Mouse (Mus musculus) forebrain, embryonic 16.5 days (tissue): ENCODE measurements around the gene Gm21969. TPM values are rescaled to one million over a fixed set of nuclear protein-coding genes. Genes with fewer than 3 reads are reported as not detected.

Experiments
- ATAC-seq: fragments of 200-750 bp; cut with Nextera tagmentation; 2 replicates; pipeline ENCODE4 v1.8.0; 2017; ENCODE audit warnings: mild to moderate bottlenecking, moderate library complexity
- H3K27ac ChIP-seq: fragments of 300-500 bp; sonication (generic); 2 replicates; pipeline ENCODE4 v1.5.1; 2014; ENCODE audit warnings: low read length, control low read depth
- H3K27me3 ChIP-seq: fragments of 300-500 bp; sonication (generic); replicated peaks from 2 replicates; pipeline ENCODE4 v1.6.1; 2014; ENCODE audit warnings: low read length; ENCODE audit not compliant: control insufficient read depth, insufficient read depth
- H3K36me3 ChIP-seq: fragments of 300-500 bp; sonication (generic); 2 replicates; pipeline ENCODE4 v1.6.1; 2014; ENCODE audit not compliant: control insufficient read depth, insufficient read depth
- H3K4me1 ChIP-seq: fragments of 300-500 bp; sonication (generic); replicated peaks from 2 replicates; pipeline ENCODE4 v1.6.1; 2014; ENCODE audit warnings: low read length; ENCODE audit not compliant: control insufficient read depth, insufficient read depth
- H3K4me2 ChIP-seq: fragments of 300-500 bp; sonication (generic); 2 replicates; pipeline ENCODE4 v1.6.1; 2014; ENCODE audit warnings: mild to moderate bottlenecking, low read length, control low read depth
- H3K4me3 ChIP-seq: fragments of 300-500 bp; sonication (generic); replicated peaks from 2 replicates; pipeline ENCODE4 v1.5.1; 2014; ENCODE audit warnings: mild to moderate bottlenecking, low read length, control low read depth
- H3K9ac ChIP-seq: fragments of 300-500 bp; sonication (generic); replicated peaks from 2 replicates; pipeline ENCODE4 v1.6.1; 2014; ENCODE audit warnings: low read depth, low read length, control low read depth
- H3K9me3 ChIP-seq: fragments of 300-500 bp; sonication (generic); 2 replicates; pipeline ENCODE4 v1.6.1; 2016; ENCODE audit warnings: low read length; ENCODE audit not compliant: control insufficient read depth
- WGBS: fragments of 180-500 bp; shearing (Covaris S2); extraction: QIAGEN DNeasy Blood & Tissue Kit; methylation state at CpG from one replicate; pipeline ENCODE4 v1.1.7; 2014; 5-methylcytosine and 5-hydroxymethylcytosine counted together
- polyA plus RNA-seq: library from polyadenylated mRNA; unstranded; fragments of >200 nt; fragmentation: Nextera tagmentation; extraction: Ambion mirVana; gene quantifications from 2 replicates; pipeline ENCODE4 v1.2.1, GENCODE M21; 2015

Gene Gm21969
- polyA plus RNA-seq, 1 experiment from 2014 or later: not detected

DNA sequence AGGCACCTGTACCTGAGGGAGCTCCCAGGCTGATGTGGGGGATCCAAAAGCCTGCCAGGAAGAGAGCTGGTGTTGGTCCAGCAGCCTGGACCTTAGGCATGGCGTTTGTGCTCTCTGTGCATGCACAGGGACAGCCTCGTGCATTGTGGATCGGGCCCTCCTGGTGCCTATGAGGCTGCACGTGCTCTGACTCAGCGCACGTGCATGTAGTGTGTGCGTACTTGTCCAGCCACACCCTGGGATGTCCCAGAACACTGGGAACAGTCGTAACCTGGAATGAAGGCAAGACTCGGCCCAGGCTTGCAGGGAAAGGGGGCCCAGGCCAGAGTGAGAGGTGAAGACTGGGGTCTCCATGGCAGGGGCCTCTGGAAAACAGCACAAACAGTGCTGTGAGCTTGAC lies 34.9 kb downstream of the Gm21969 start:
- H3K27ac ChIP-seq: no peak overlapping the region
- H3K27me3 ChIP-seq: peaks cover 6% of the 10 kb centered on the region; the same call in 1 of the 2 replicates
- 0 out of 2 replicates have a peak, but pooled peaks cover 2% of the 10 kb centered on the region for H3K36me3 ChIP-seq
- H3K4me2 ChIP-seq: no peak overlapping the region
- H3K4me3 ChIP-seq: no peak overlapping the region
- whole genome bisulfite sequencing: 89% methylated on average over 9 of the region's 9 CpGs
- H3K9ac ChIP-seq: no peak overlapping the region
- H3K9me3 ChIP-seq: no peaks in the 10 kb centered on the region
- H3K4me1 ChIP-seq: peaks cover 7% of the 10 kb centered on the region; the same call in 1 of the 2 replicates
- no peak for ATAC-seq

DNA sequence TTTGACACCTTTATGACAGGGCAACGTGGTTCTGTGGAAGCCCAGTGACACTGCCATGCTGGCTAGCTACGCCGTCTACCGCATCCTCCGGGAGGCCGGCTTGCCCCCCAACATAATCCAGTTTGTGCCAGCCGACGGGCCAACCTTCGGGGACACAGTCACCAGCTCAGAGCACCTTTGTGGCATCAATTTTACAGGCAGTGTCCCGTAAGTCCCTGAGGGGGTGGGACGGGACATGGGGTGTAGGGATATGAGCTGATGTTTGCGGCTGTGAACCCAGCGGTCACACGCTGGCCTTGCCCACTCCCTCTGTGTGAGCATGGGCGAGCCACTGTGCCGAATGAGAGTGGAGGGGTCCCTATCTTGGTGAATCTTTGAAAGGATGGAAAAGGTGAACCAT lies 35.4 kb downstream of the Gm21969 start:
- Histone ChIP-seq H3K4me1 (peaks cover 7% of the 10 kb centered on the region; the same call in 1 of the 2 replicates), H3K27me3 (peaks cover 8% of the 10 kb centered on the region; the same call in 1 of the 2 replicates), H3K27ac (no peak overlapping the region), H3K9ac (no peak overlapping the region), H3K4me3 (no peak overlapping the region), H3K4me2 (no peak overlapping the region), H3K36me3 (0 out of 2 replicates have a peak, but pooled peaks cover 2% of the 10 kb centered on the region), H3K9me3 (no peaks in the 10 kb centered on the region)
- WGBS: 95% methylated on average over 16 of the region's 16 CpGs
- no peak for ATAC-seq

DNA sequence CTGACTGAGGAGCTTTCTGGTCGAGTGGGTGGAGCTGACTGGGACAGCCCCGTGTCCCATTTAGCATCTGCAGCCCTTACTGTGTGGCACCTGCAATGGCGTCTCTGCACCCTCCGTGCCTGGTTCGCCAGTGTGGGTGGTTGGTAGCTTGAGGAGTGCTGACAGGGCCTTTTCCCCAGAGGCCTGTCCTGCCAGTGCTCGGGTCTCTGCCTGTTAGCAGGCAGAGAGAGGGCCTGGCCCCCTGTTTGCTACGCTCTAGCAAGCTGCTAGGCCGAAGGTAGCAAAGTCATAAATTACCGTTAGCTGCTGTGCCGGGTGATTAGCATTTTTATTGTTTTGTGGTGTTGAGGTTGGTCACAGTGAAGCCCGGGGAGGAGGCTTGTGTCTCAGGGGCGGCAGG lies 36.8 kb downstream of the Gm21969 start:
- no peak overlapping the region for H3K4me2 ChIP-seq
- H3K9me3 ChIP-seq: no peaks in the 10 kb centered on the region
- no peak for ATAC-seq
- no peak overlapping the region for H3K9ac ChIP-seq
- peaks cover 7% of the 10 kb centered on the region; the same call in 1 of the 2 replicates for H3K4me1 ChIP-seq
- no peak overlapping the region for H3K27ac ChIP-seq
- peaks cover 8% of the 10 kb centered on the region; the same call in 1 of the 2 replicates for H3K27me3 ChIP-seq
- H3K4me3 ChIP-seq: no peak overlapping the region
- H3K36me3 ChIP-seq: 0 out of 2 replicates have a peak, but pooled peaks cover 2% of the 10 kb centered on the region
- WGBS: 38% methylated on average over 12 of the region's 12 CpGs

DNA sequence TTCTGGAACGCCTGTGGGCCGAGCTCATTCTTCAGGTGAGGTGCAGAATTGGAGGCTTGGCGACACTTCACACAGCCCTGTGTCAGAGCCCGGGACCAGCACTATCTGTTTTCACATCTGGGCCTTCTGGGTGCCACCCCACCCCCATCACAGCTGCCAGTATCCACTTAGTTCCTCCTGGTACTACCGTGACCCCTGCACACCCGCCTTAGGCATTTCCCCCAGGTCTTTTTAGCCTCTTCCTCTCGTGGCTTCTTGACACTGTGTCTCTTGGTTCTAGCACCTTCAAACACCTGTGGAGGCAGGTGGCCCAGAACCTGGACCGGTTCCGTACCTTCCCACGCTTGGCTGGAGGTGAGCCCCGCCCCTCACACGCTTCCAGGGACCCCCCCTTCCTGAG lies 37.3 kb downstream of the Gm21969 start:
- H3K27ac ChIP-seq: no peak overlapping the region
- peaks cover 7% of the 10 kb centered on the region; the same call in 1 of the 2 replicates for H3K4me1 ChIP-seq
- no peak for ATAC-seq
- no peaks in the 10 kb centered on the region for H3K36me3 ChIP-seq
- H3K9ac ChIP-seq: no peak overlapping the region
- H3K27me3 ChIP-seq: peaks cover 8% of the 10 kb centered on the region; the same call in 1 of the 2 replicates
- no peaks in the 10 kb centered on the region for H3K9me3 ChIP-seq
- no peak overlapping the region for H3K4me3 ChIP-seq
- 71% methylated on average over 12 of the region's 12 CpGs for WGBS
- H3K4me2 ChIP-seq: no peak overlapping the region

DNA sequence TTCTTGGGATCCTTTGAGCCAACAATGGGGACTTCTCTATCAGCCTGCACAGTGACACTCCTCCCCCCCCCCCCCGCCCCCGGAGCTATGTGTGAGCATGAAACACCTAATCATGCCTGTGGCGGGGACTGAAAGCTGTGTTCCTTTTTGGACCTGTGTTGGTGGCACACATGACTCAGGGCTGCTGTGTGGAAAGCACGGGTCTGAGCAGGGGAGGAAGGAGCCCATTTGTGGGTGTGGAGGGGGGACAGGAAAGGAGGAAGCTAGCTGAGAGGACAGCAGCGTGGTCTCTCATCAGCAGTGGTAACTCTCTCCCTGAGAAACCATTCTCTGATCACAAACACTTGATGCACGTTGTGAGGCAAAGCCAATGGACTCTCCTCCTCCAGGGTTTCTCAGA lies 37.8 kb downstream of the Gm21969 start:
- no peak for ATAC-seq
- H3K4me2 ChIP-seq: no peak overlapping the region
- H3K27me3 ChIP-seq: peaks cover 8% of the 10 kb centered on the region; the same call in 1 of the 2 replicates
- H3K9ac ChIP-seq: no peak overlapping the region
- H3K27ac ChIP-seq: no peak overlapping the region
- H3K4me3 ChIP-seq: no peak overlapping the region
- no peaks in the 10 kb centered on the region for H3K9me3 ChIP-seq
- WGBS: 59% methylated on average over 6 of the region's 6 CpGs
- H3K4me1 ChIP-seq: peaks cover 7% of the 10 kb centered on the region; the same call in 1 of the 2 replicates
- H3K36me3 ChIP-seq: no peaks in the 10 kb centered on the region

DNA sequence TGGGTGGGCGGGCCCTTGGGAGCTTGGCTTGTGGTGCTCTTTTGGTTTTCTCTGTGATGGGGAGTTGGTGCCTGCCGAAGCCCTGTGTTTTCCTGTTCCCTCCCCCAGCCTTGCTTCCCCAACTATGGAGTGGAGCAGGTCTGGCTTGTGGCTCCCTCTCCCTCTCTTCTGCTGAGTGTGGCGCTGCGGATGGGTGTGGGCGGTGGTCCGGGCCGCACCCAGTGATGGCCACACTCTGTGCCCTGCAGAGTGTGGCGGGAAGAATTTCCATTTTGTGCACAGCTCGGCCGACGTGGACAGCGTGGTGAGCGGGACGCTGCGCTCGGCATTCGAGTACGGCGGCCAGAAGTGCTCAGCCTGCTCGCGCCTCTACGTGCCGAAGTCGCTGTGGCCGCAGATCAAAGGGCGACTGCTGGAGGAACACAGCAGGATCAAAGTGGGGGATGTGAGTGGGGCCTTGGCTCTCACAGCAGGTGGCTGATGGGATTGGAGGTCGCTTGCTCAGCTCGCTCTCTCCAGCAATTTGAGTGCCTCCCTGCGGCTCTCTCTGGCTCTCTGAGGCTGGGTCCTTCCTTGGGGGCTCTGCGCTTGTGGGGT lies 38.9 kb downstream of the Gm21969 start:
- Histone ChIP-seq H3K9me3 (no peaks in the 10 kb centered on the region), H3K9ac (peak overlapping the region; percentile 22; the same call in 1 of the 2 replicates), H3K4me3 (0 out of 2 replicates have a peak overlapping the region, but pooled peaks have one; percentile 6), H3K4me2 (peak overlapping the region; percentile 40), H3K27ac (no peak overlapping the region), H3K4me1 (peaks cover 7% of the 10 kb centered on the region; the same call in 1 of the 2 replicates), H3K27me3 (peaks cover 8% of the 10 kb centered on the region; the same call in 1 of the 2 replicates), H3K36me3 (no peaks in the 10 kb centered on the region)
- 4% methylated on average over 30 of the region's 30 CpGs for WGBS
- peak; percentile 15; the same call in 1 of the 2 replicates for ATAC-seq

DNA sequence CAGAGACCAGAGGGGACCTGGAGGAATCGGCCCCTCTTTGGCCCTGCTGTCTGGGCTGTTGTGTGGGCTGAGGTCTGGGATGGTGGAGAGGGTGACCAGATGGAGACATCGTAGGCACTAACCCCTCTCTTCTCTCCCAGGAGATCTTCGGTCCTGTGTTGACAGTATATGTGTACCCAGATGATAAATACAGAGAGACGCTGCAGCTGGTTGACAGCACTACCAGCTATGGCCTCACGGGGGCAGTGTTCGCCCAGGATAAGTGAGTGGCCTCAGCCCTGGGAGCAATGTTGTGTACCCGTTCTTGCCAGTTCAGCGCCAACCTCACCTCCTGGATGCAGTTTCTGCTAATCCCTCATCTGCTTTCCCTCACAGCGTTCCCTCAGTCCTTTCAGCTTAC lies 41.0 kb downstream of the Gm21969 start:
- Histone ChIP-seq H3K9ac (no peak overlapping the region), H3K4me1 (peaks cover 7% of the 10 kb centered on the region; the same call in 1 of the 2 replicates), H3K9me3 (no peaks in the 10 kb centered on the region), H3K27me3 (peaks cover 8% of the 10 kb centered on the region; the same call in 1 of the 2 replicates), H3K4me3 (no peak overlapping the region), H3K27ac (no peak overlapping the region), H3K36me3 (no peaks in the 10 kb centered on the region), H3K4me2 (no peak overlapping the region)
- WGBS: 19% methylated on average over 9 of the region's 9 CpGs
- peak; percentile 35; the same call in 1 of the 2 replicates for ATAC-seq

DNA sequence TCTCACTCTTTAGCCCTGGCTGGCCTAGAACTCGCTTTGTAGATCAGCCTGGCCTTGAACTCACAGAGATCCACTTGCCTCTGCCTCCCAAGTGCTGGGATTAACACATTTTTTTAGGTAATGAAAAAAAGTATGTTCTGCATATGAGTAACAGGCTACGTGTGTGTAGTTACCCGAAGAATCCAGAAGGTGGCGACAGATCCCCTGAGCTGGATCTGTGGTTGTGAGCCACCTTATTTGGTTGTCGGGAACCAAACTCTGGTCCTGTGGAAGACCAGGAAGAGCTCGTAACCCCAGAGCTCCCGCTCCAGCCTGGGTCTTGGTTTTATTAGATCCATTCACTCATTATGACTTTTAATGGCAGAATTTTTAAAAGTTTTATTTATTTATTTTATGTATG lies 43.9 kb downstream of the Gm21969 start:
- Histone ChIP-seq H3K4me1 (peaks cover 3% of the 10 kb centered on the region; the same call in 1 of the 2 replicates), H3K9me3 (no peaks in the 10 kb centered on the region), H3K9ac (no peak overlapping the region), H3K27ac (no peak overlapping the region), H3K27me3 (peaks cover 4% of the 10 kb centered on the region; the same call in 1 of the 2 replicates), H3K36me3 (no peaks in the 10 kb centered on the region), H3K4me3 (no peak overlapping the region), H3K4me2 (no peak overlapping the region)
- no peak for ATAC-seq
- 86% methylated on average over 7 of the region's 7 CpGs for WGBS

DNA sequence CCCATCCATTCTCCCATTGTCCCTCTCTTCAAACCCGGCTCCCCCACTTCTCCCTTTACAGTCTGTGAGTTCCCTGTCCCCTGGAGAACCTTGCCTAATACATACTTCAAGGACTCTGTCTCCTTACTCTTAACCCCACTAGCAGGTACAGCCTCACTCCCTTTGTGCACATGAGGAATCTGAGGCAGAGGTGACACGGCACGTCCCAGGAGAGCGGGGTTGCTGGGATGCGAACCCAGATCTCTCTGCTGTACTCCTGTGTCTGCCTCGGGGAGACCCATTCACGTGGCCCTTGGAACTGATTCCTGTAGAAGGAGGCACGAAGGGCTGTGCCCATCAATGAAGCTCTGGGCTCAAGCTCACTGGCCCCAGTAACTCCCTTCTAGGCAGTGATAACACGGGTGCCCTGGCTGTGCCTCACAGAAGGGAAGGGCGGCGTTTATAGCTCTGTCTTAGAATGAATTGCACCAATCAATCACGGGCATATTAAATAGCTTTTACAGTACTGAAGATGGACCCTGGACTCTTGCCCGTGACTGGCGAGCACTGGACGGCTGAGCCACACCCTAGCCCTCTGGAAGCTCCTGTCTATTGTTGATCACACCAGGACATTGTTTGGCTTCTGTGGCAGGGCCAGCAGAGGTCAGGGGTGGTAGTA lies 47.2 kb downstream of the Gm21969 start:
- H3K27me3 ChIP-seq: no peaks in the 10 kb centered on the region
- ATAC-seq: no peak
- no peaks in the 10 kb centered on the region for H3K4me1 ChIP-seq
- no peak overlapping the region for H3K4me3 ChIP-seq
- no peak overlapping the region for H3K9ac ChIP-seq
- no peaks in the 10 kb centered on the region for H3K9me3 ChIP-seq
- H3K36me3 ChIP-seq: no peaks in the 10 kb centered on the region
- H3K27ac ChIP-seq: no peak overlapping the region
- no peak overlapping the region for H3K4me2 ChIP-seq
- 84% methylated on average over 15 of the region's 15 CpGs for WGBS
